Mouse (Mus musculus): ENCODE results near the gene Clic6. TPM values are rescaled to one million over a fixed set of nuclear protein-coding genes. Genes with fewer than 3 reads are reported as not detected.
A peak's percentile ranks its signal among the peaks of the same experiment; 100 is the strongest.

The Clic6 gene
- total and polyA plus RNA-seq, 2 experiments from 2014 or later: 6.2 to 7.7 TPM

DNA sequence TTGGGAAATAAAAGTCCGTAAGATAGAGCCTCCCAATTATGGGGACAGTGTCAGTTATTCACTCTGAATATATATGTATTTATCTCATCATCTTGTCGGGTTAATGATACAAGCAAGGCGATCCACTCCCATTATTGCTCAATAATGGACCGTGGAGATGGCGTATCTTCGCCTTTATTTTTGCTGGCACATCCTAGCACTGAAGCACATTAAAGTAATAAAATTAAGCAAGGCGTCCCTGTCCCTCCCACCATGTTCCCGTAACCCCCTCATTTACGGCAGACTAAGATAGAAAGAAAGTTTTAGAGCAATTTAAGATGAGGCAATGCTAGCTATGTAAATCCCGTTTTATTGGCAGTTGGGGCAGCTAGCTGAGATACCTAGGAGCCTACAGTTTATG, 40.4 kb downstream of the Clic6 start:
- DNase-seq (ENCODE audit: low spot score) (no peak), ATAC-seq (no peak)
- no peak overlapping the region for H3K27ac ChIP-seq
- no peaks in the 10 kb centered on the region for H3K9me3 ChIP-seq (ENCODE audit: low read length)
- H3K4me1 ChIP-seq (ENCODE audit: insufficient read depth, low read length): no peaks in the 10 kb centered on the region
- H3K27me3 ChIP-seq (ENCODE audit: insufficient read depth, low read length): no peaks in the 10 kb centered on the region
- no peak overlapping the region for H3K4me3 ChIP-seq (ENCODE audit: low read length)
- TF ChIP-seq CTCF (IDR thresholded peaks at IDR 0.05; ENCODE audit: low read depth): no peak
- H3K36me3 ChIP-seq (ENCODE audit: insufficient read depth, low read length): no peaks in the 10 kb centered on the region
- H3K9ac ChIP-seq (replicated peaks; ENCODE audit: low read length): no peak overlapping the region
- 70% methylated on average over 10 of the region's 10 CpGs for WGBS
- H3K4me2 ChIP-seq (ENCODE audit: low read depth, low read length): no peak overlapping the region

DNA sequence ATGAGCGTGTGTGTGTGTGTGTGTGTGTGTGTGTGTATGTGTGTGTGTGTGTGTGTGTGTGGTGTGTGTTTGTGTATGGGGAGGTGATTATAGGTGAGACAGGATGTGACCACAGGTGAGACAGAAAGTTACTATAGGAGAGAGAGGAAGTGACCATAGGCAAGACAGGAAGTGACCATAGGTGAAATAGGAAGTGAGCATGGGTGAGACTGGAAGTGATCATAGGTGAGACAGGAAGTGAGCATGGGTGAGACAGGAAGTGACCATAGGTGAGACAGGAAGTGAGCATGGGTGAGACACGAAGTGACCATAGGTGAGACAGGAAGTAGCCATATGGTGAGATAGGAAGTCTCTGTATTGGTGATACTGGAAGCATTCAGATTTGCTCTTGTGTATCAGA, 49.7 kb downstream of the Clic6 start:
- no peak overlapping the region for H3K4me3 ChIP-seq (ENCODE audit: low read length)
- no peaks in the 10 kb centered on the region for H3K4me1 ChIP-seq (ENCODE audit: insufficient read depth, low read length)
- TF ChIP-seq CTCF (IDR thresholded peaks at IDR 0.05; ENCODE audit: low read depth): no peak
- no peak overlapping the region for H3K27ac ChIP-seq
- H3K9me3 ChIP-seq (ENCODE audit: low read length): no peaks in the 10 kb centered on the region
- no peak overlapping the region for H3K4me2 ChIP-seq (ENCODE audit: low read depth, low read length)
- ATAC-seq (no peak), DNase-seq (ENCODE audit: low spot score) (no peak)
- H3K27me3 ChIP-seq (ENCODE audit: insufficient read depth, low read length): no peaks in the 10 kb centered on the region
- WGBS: 87% methylated on average over 2 of the region's 2 CpGs
- no peaks in the 10 kb centered on the region for H3K36me3 ChIP-seq (ENCODE audit: insufficient read depth, low read length)
- no peak overlapping the region for H3K9ac ChIP-seq (replicated peaks; ENCODE audit: low read length)

DNA sequence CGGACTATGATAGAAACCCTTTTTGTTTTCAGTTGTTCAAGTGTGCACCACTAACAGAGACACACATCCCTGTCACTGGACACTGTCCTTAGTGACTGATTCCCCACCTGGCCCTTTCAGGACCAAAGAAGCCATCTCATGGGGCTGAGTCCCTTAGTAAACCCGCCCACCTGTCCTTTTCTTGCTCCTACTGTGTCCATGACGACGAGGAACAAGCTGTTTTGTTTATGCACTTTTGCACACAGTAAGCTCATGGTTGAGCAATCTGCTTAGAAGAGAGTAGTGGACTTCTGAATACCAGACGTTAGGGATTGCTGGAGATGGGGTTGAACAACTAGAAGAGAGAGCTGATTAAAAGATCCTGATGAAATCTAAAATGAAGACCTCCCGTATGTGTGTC, 52.8 kb downstream of the Clic6 start:
- Histone ChIP-seq H3K27ac (no peak overlapping the region), H3K36me3 (ENCODE audit: insufficient read depth, low read length) (no peaks in the 10 kb centered on the region), H3K9me3 (ENCODE audit: low read length) (no peaks in the 10 kb centered on the region), H3K4me1 (ENCODE audit: insufficient read depth, low read length) (no peaks in the 10 kb centered on the region), H3K4me3 (ENCODE audit: low read length) (no peak overlapping the region), H3K27me3 (ENCODE audit: insufficient read depth, low read length) (no peaks in the 10 kb centered on the region), H3K4me2 (ENCODE audit: low read depth, low read length) (no peak overlapping the region), H3K9ac (replicated peaks; ENCODE audit: low read length) (no peak overlapping the region)
- TF ChIP-seq CTCF (IDR thresholded peaks at IDR 0.05; ENCODE audit: low read depth): no peak
- DNase-seq (ENCODE audit: low spot score) (no peak), ATAC-seq (no peak)
- 70% methylated on average over 6 of the region's 6 CpGs for WGBS

DNA sequence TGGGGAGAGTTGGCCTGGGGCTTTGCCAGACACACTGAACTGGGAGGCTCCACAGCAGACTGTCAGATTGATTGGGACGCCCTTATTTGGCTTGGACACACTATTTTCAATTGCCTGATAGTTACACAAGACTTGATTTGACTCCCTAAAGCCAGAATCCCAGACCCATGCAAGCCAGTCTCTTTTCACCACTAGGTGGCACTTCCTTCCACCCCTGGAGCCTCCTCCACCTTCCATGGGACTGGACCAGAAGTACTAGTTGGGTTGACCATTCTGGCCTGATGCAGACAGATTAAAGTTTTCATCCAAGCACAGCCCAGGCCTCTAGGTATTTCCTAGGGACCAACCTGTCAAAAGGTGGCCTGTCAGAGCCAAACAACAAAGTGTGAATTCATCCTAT, 58.7 kb downstream of the Clic6 start:
- H3K4me1 ChIP-seq (ENCODE audit: insufficient read depth, low read length): no peaks in the 10 kb centered on the region
- no peaks in the 10 kb centered on the region for H3K27me3 ChIP-seq (ENCODE audit: insufficient read depth, low read length)
- no peak overlapping the region for H3K9ac ChIP-seq (replicated peaks; ENCODE audit: low read length)
- H3K27ac ChIP-seq: no peak overlapping the region
- ATAC-seq: no peak
- no peaks in the 10 kb centered on the region for H3K36me3 ChIP-seq (ENCODE audit: insufficient read depth, low read length)
- TF ChIP-seq CTCF (IDR thresholded peaks at IDR 0.05; ENCODE audit: low read depth): peak; percentile 71
- peak; percentile 30 for DNase-seq (ENCODE audit: low spot score)
- H3K4me3 ChIP-seq (ENCODE audit: low read length): no peak overlapping the region
- no peaks in the 10 kb centered on the region for H3K9me3 ChIP-seq (ENCODE audit: low read length)
- H3K4me2 ChIP-seq (ENCODE audit: low read depth, low read length): no peak overlapping the region
- 55% methylated on average over 1 of the region's 1 CpGs for WGBS

DNA sequence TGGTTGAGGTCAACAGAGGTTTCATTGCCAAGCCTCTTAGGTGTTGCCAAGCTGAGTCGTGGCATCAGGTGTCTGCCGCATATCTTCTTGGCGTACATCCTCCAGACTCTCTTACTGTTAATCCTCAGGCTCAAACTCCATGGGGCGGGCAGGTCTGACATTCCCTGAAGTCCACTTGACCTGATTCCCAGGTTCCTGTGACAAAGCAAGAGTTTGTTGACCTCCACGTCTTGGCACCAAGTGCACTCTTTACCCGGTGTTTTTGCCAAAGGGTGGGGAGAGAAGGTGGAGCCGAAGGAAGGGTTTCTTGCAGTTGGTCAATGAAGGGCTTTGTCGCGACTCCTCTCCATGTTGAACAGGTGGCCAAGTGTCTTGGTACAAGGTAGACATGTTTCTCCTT, 63.1 kb downstream of the Clic6 start:
- Histone ChIP-seq H3K9ac (replicated peaks; ENCODE audit: low read length) (no peak overlapping the region), H3K9me3 (ENCODE audit: low read length) (no peaks in the 10 kb centered on the region), H3K36me3 (ENCODE audit: insufficient read depth, low read length) (no peaks in the 10 kb centered on the region), H3K27me3 (ENCODE audit: insufficient read depth, low read length) (no peaks in the 10 kb centered on the region), H3K4me3 (ENCODE audit: low read length) (no peak overlapping the region), H3K4me1 (ENCODE audit: insufficient read depth, low read length) (no peaks in the 10 kb centered on the region), H3K4me2 (ENCODE audit: low read depth, low read length) (no peak overlapping the region), H3K27ac (no peak overlapping the region)
- no peak for TF ChIP-seq CTCF (IDR thresholded peaks at IDR 0.05; ENCODE audit: low read depth)
- 91% methylated on average over 9 of the region's 9 CpGs for WGBS
- DNase-seq (ENCODE audit: low spot score): no peak
- ATAC-seq: no peak

DNA sequence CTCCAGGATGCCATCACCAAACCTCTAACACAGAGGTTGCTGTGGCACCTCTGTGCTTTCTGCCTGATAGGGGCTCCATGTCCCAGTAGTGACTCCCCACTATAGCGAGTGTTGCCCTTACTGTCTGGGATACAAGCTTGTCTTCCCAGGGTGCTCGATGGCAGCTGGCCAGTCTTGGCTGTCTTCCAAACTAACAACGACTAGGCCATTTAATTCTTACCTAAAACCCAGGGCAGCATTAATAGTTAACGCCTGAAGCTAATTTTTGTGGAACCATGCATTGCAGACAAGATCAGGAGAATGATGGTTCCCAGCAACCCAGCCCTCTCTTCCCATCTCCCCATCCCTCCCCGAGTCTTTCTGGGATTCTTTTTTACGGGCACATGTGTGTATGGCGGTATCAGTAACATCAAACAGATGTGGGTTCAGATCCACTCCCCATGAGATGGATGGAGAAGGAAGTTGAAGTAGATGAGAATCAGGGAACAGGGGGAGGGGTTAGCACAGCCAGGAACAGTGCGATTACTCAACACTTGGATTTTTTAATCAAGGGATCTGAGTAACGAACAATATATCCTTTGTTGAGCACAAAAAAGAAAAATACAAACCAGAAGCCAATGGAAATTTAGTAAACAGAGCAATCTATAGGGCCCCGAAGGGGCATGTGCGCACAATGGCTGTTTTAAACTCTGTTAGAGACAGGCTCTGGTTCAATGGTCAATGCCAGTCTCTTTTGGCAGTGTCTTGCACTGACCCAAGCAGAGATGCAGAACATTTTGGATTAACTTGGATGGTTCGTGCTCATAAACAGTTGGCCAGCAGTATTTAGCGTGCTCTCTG, 66.0 kb downstream of the Clic6 start:
- Histone ChIP-seq H3K9ac (replicated peaks; ENCODE audit: low read length) (no peak overlapping the region), H3K27me3 (ENCODE audit: insufficient read depth, low read length) (no peaks in the 10 kb centered on the region), H3K36me3 (ENCODE audit: insufficient read depth, low read length) (no peaks in the 10 kb centered on the region), H3K4me3 (ENCODE audit: low read length) (no peak overlapping the region), H3K27ac (no peak overlapping the region), H3K4me1 (ENCODE audit: insufficient read depth, low read length) (no peaks in the 10 kb centered on the region), H3K9me3 (ENCODE audit: low read length) (no peaks in the 10 kb centered on the region), H3K4me2 (ENCODE audit: low read depth, low read length) (no peak overlapping the region)
- DNase-seq (ENCODE audit: low spot score) (no peak), ATAC-seq (no peak)
- TF ChIP-seq CTCF (IDR thresholded peaks at IDR 0.05; ENCODE audit: low read depth): no peak
- 64% methylated on average over 13 of the region's 13 CpGs for WGBS

DNA sequence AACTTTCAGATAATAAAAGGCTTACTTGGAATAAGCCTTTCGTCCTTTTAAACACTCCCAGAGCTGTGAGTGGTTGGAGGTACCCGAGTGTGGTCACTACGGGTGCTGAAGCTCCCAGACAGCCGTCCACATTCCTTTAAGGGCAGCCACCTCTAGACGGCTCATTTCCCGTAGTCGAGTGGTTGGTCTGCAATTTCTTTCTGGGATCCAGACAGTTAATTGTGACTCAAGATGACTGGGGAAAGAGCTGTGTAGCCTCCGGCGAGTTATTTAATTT, 66.5 kb downstream of the Clic6 start:
- no peak for DNase-seq (ENCODE audit: low spot score)

More for the DNA sequence above, 66.5 kb downstream of the Clic6 start:
- no peak overlapping the region for H3K9ac ChIP-seq (replicated peaks; ENCODE audit: low read length)
- no peaks in the 10 kb centered on the region for H3K4me1 ChIP-seq (ENCODE audit: insufficient read depth, low read length)
- ATAC-seq: no peak
- no peak overlapping the region for H3K4me3 ChIP-seq (ENCODE audit: low read length)
- H3K36me3 ChIP-seq (ENCODE audit: insufficient read depth, low read length): no peaks in the 10 kb centered on the region
- 67% methylated on average over 9 of the region's 9 CpGs for WGBS
- H3K9me3 ChIP-seq (ENCODE audit: low read length): no peaks in the 10 kb centered on the region
- no peak overlapping the region for H3K27ac ChIP-seq
- H3K27me3 ChIP-seq (ENCODE audit: insufficient read depth, low read length): no peaks in the 10 kb centered on the region
- TF ChIP-seq CTCF (IDR thresholded peaks at IDR 0.05; ENCODE audit: low read depth): no peak
- no peak overlapping the region for H3K4me2 ChIP-seq (ENCODE audit: low read depth, low read length)

All from hindbrain, postnatal 0 days (tissue).